Mouse (Mus musculus) right cerebral cortex, adult 18-20 months (tissue): ENCODE data around the gene Ugt2a2.
"Not testable (repeated sequence)": the region's sequence is repeated elsewhere in the genome, so short reads cannot be mapped to it uniquely, and the experiment has no call there.

ENCODE experiments used
- DNase-seq: peaks from one replicate; pipeline ENCODE4 v3.0.0; 2022; ENCODE audit warnings: mixed read lengths

The Ugt2a2 gene

GRCm38 (mm10) chr5:87482160-87482559, at the start of gene Ugt2a2:
Gene Ugt2a2 (minus strand): TSS chr5:87482260.
- no peak for DNase-seq

GRCm38 (mm10) chr5:87523561-87523960, 41.5 kb upstream of the Ugt2a2 start:
- DNase-seq, result not testable (repeated sequence)

GRCm38 (mm10) chr5:87505776-87506458, 23.9 kb upstream of the Ugt2a2 start:
- DNase-seq, result no peak

- no peak for DNase-seq
Observed at GRCm38 (mm10) chr5:87502687-87503086, 20.6 kb upstream of the Ugt2a2 start.

GRCm38 (mm10) chr5:87499341-87499740, 17.3 kb upstream of the Ugt2a2 start:
- DNase-seq, result no peak

- no peak for DNase-seq
Observed at GRCm38 (mm10) chr5:87498936-87499335, 16.9 kb upstream of the Ugt2a2 start.

- DNase-seq, result no peak
Observed at GRCm38 (mm10) chr5:87490771-87491170, 8.7 kb upstream of the Ugt2a2 start, which contains the start of gene Ugt2a1. Gene Ugt2a1 (minus strand): TSS chr5:87490871.

GRCm38 (mm10) chr5:87486706-87487105, 4.6 kb upstream of the Ugt2a2 start, which contains the start of gene Gm43638:
Gene Gm43638 (minus strand): TSS chr5:87486806.
- not testable (repeated sequence) for DNase-seq

- no peak for DNase-seq
Observed at GRCm38 (mm10) chr5:87458810-87459209, 23.2 kb downstream of the Ugt2a2 start.

- DNase-seq, result no peak
Observed at GRCm38 (mm10) chr5:87457701-87458100, 24.4 kb downstream of the Ugt2a2 start.

GRCm38 (mm10) chr5:87456216-87456850, 25.7 kb downstream of the Ugt2a2 start:
- no peak for DNase-seq

GRCm38 (mm10) chr5:87455519-87455918, 26.5 kb downstream of the Ugt2a2 start:
- no peak for DNase-seq

- DNase-seq, result not testable (repeated sequence)
Observed at GRCm38 (mm10) chr5:87452514-87452913, 29.5 kb downstream of the Ugt2a2 start.

- peak; percentile 2 for DNase-seq
Observed at GRCm38 (mm10) chr5:87436264-87436663, 45.8 kb downstream of the Ugt2a2 start.

- DNase-seq, result no peak
Observed at GRCm38 (mm10) chr5:87425676-87426075, 56.4 kb downstream of the Ugt2a2 start.

- DNase-seq, result not testable (repeated sequence)
Observed at GRCm38 (mm10) chr5:87424041-87424440, 58.0 kb downstream of the Ugt2a2 start, which contains the start of gene Ugt2b38. Gene Ugt2b38 (minus strand): TSS chr5:87424203.
